Mouse (Mus musculus): ENCODE data around the gene Ppip5k1.
"Not testable (repeated sequence)": the region's sequence is repeated elsewhere in the genome, so short reads cannot be mapped to it uniquely, and the experiment has no call there.

Gene Ppip5k1

DNA sequence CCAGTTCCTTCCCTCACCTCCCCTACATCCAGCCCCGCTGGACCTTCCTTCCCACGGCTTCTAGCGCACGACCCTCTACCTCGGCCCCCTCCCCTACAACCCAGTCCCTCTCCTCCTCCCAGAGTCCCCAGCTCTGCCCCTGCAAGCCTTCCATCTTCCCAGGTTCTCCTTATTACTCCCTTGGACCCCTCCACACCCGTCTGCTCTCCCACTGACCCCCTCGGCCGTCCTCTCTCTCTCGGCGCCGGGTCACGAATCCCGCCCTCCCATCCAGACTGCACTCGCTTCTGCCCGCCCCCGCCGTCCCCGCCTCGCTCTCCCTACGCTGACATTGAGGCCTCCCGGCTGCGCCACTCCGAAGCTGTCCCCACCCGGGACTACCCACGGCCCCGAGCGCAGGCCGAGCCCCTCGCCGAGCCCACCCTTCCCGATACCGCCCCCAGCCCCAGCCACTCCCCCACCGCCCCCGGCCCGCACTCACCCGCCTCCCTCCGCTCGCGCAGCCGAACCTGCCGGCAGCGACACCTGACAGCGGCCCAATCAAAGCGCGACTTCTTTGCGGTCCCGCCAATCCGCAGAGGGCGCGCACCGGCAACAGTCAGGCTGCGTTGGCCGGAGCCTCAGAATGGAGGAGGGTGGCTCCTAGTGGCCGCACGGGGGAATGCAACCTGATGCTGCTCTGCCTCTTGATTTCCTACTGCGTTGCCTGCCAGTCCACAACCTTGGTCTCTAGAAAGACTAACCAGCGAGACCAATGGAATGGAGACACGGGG, at the start of gene Ppip5k1:
Ppip5k1 (minus strand) TSS at position 577 of the 773 bp plus-strand sequence.
- DNase-seq: peak; percentile 98

DNA sequence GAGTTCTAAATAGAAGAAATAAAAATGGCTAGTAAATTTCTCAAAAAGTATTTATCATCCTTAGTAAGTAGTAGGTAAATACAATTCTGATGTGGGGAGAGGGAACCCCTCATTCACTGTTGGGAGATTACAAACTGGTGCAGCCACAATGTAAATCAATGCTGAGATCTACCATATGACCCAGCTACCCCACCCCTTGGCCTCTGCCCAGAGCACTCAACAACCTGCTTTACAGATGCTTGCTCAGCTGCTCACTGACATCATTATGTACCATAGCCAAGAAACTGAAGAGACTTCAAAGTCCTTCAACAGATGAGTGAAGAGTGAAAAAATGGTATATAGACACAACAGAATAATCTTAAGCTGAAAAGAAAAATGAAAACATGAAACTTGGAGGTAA, 48.1 kb upstream of the Ppip5k1 start:
- DNase-seq: no peak

DNA sequence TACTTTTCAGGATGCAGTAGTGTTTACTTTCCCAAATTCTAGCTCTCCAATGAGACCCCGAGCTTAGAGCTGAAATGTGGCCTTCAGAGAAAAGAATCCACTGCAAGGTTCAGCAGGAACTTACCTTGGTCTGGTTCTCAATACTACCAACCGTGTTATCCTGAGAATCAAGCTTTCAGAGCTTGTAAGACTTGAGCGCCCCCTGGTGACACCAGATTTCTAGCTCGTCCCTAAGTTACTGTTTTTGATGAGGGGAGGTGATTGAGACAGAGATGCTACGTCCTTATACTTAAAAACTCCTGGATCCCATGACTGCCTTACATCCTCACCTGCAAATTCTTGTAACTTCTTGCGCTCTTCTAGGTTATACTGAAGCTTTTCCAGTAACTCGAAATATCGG, 41.4 kb upstream of the Ppip5k1 start:
- peak; percentile 81 for DNase-seq

DNA sequence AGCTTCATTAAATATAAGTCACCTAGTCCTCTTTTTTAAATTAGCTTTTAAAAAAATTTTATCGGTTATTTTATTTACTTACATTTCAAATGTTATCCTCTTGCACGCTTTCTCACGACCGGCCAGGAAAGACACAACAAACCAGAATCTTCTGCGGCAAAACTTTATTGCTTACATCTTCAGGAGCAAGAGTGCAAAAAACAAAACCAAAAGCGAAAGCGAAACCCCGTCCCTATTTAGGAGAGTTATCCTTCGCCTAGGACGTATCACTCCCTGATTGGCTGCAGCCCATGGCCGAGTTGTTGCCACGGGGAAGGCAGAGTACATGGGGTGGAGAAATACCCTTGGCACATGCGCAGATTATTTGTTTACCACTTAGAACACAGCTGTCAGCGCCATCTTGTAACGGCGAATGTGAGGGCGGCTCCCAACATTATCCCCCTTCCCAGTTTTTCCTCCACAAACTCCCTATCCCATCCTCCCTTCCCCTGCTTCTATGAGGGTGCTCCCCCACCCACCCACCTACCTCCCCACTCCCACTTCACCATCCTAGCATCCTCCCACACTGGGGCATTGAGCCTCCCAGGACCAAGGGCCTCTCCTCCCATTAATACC, 31.9 kb upstream of the Ppip5k1 start, which contains the start of gene Strc:
Strc (minus strand) TSS at position 208 of the 615 bp plus-strand sequence.
- not testable (repeated sequence) for DNase-seq

DNA sequence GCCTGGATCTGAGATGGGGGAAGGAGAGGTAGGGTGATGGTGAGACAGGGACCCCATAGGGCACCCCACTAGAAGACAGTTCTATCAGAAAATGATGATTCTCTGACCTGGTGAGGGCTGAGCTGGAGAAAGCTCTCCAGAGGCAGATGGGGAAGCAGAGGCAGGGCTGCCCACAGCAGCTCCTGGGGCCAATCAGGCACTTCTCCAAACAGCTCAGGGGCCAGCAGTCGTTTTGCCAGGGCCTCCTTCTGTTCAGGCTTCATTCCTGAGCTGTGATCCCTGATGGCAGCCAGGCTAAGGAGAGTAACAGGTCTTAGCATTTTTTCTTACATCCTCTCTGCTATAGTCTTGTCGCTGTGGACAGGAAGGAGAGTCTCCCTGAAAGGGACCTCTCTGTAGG, 19.6 kb upstream of the Ppip5k1 start:
- DNase-seq: no peak

DNA sequence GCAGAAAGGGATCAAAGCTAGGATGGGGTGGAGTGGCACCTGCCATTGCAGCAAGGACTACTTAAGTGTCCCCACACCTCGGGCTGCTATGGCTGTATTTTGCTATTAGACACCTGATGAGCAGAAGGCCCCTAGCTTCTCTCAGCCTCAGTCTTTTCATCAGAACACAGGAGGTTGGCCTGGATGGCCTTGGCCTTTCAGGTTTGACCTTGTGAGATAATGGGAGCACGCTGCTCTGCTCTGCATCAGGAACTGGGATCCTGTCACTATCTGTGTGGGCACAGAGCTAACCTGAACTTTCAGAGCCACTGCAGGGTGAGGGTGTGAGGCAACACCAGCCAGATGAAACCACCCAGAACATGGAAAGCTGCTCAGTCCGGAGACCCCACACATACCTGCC, 17.1 kb upstream of the Ppip5k1 start:
- DNase-seq: no peak

DNA sequence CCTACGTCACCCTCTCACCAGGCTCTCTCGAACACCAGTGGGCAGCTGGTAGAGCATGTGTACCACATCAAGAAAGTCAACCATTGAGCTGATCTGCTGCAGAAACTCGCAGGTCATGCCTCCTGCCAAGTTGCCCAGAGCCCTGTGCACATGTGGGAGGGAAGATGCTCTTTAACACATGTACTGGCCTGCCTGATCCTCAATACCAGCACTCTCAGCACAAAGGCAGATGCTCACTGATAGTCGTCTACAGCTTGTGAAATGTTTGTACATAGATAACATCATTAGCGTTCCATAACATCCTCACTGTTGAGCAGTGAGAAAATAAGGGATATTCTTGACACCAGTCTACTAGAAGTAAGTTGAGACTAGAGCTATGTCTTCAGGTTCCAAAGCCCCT, 15.7 kb upstream of the Ppip5k1 start:
- no peak for DNase-seq

DNA sequence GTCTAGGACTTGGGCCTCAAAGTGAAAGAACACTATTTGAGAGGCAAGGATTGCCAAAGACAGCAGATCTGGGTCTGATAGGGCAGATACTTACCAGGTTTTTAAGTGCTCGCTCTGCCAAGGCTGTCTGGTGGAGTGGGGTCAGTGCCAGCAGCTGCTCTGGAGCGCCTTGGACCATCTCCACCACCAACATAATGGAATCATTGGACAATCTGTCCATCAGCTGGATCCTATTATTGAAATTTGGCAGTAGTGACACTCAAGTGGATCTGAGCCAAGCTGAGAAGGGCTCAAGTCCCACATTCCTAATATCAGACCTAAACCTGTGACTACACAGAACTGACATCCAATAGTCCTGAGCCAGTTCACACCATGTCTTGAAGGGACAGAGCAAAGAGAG, 13.6 kb upstream of the Ppip5k1 start:
- no peak for DNase-seq

DNA sequence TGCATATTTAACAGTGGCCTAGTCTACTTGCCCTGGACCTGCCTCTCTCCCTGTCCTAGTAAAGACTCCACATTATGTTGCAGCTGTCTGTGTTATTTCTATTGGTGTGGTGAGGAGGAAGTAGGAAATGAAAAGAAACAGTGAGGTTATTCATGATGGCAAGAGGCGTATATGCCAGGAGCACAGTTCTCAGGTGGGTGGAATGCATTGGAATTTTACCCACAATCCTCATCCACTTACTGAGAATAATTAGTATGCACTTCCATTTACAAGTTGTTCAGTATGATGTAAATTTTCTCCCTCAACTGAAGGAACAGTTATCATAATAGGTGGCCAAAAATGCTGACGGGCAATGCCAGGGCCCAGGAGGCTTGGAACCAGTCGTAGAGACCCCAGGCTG, 8.5 kb upstream of the Ppip5k1 start:
- no peak for DNase-seq

DNA sequence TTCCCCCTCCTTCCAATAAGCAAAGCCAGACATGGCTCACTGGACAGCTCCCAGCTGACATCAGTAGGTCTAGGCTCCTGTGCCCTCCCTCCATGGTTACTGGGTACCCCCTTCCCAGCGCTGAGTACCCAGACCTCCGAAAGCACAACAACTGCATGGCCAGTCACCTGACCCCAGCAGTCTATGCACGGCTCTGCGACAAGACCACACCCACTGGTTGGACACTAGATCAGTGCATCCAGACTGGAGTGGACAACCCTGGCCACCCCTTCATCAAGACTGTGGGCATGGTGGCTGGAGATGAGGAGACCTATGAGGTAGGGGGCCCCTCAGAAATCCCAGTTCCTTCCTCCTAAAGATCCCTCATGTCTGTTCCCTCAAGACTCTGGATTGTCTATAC, 4.3 kb upstream of the Ppip5k1 start:
- DNase-seq: no peak

DNA sequence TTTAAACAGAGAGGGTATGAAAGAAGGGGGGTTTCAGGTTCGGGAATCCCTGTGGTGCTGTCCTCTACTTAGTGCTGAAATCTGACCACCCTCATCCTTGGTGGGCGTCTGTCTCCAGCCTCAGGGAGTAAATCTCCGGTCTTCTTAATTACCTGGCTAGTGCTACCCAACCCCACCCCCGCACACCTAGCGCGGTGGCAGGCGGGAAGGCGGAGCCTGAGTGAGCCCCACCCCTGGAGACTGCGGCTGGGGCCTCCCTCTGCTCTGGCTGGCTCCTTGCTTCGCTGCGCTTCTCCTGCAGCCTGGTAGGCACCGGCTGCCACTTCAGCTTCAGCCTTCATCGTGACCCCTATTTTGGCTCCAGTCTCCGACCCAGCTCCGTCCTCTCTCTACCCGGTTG, 3.2 kb upstream of the Ppip5k1 start:
- DNase-seq: peak; percentile 76

DNA sequence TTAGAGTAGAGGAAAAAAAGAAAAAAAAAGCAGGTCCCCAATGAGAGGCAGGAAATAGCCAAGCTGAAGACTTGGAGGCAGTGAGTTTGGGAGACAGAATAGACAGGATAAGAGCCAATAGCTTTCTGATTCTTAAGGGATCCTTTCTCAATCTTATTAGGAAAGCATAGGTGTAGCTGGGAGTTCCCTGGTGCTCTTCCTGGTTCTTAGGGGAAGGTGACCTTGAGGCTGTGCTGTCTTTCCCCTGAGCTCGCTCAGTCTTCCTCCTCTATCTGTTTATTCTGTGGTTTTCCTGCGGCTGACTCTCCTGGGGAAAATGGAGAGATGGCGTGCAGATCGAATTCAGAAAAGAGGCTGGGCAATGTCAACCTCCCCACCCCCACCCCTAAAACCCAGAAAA, 2.8 kb upstream of the Ppip5k1 start:
- DNase-seq: no peak

DNA sequence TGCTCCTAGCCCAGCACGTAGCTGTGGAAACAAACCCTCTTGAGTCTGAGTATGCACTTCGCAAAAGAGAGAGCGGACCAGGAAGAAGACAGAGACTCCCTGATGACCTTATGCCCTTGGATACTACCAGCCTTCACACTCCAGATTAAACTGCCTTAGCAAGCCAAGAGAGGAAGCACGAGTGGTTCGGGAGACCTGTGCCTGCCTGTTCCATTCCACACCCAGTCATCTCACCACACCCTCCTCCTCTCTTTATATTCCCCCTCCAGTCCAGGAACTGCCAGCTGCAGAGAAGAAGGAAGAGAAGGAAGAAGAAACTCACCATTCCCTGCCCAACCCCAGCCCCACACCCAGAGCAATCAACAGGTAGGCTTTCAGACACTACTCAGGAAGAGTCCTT, 2.3 kb upstream of the Ppip5k1 start, which contains the start of gene Ckmt1:
Ckmt1 (plus strand) TSS at position 221 of the 400 bp plus-strand sequence.
- DNase-seq: peak; percentile 24

DNA sequence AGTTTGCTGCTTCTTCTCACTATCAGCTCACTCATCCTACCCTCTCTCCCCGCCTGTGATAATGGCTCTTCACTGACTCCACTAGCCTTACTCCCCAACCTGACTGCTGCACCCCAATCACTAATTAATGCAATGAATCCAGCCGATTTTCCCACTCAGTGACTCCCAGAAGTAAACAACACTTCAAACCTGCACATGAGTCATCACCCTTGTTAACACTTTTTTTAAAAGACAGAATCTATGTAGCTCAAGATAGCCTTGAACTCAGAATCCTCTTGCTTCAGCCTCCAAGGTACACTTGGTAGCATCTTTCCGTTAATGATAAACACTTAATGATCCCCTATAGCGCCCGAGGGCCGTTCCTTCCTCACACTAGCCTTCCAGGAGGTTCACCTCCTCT, 818 bp downstream of the Ppip5k1 start:
- DNase-seq: no peak

DNA sequence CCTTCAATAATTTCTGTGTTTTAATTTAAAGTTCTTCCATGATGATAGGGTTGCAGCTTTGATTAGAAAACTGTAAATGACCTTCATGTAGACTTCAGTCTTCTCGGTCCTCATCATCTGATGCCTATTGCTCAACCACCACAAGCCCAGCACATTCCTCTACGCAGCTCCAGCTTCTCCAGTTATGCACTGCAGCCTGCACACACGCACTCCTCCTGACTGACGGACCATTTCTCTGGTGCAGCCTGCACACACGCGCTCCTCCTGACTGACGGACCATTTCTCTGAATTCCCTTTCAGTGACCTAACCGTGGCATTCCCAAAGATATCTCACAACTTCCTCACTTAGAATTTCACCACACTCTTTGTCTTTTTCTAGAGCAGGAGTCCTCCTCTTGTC, 2.0 kb downstream of the Ppip5k1 start:
- DNase-seq: no peak

DNA sequence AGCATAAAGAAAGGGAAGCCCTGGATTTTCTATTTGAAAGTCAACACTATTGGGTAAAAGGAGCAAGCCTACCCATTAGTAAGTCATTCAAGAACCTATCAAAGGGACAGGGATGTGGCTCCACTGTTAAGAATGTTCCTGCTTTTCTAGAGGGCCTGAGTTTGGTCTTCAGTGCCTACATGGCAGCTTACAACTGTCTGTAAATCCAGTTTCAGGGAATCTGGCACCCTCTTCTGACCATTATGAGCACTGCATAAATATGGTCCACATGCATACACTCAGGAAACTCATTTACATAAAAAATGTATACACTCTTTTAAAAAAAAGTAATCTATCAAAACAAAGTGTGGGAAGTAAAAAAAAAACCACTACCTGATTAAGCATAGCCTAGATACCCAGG, 16.1 kb downstream of the Ppip5k1 start:
- DNase-seq: no peak

DNA sequence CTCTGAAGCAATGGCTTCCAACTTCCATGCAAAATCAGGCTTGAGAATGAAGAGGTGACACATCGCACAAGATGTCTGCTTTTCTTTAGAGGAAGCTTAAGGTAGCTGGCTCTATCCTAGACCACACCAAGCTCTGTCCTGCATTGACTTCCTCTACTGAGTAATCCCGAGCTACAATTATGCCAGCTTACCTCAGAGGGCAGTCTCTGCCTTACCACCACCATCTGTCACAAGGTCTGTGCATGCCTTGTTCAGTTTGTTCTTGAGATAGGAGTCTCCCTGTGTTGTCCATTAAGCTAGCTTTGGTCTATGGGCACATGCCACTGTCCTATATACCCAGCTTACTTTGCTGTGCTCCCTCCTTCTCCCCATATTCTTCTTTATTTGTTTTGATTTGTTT, 25.7 kb downstream of the Ppip5k1 start:
- DNase-seq: no peak

DNA sequence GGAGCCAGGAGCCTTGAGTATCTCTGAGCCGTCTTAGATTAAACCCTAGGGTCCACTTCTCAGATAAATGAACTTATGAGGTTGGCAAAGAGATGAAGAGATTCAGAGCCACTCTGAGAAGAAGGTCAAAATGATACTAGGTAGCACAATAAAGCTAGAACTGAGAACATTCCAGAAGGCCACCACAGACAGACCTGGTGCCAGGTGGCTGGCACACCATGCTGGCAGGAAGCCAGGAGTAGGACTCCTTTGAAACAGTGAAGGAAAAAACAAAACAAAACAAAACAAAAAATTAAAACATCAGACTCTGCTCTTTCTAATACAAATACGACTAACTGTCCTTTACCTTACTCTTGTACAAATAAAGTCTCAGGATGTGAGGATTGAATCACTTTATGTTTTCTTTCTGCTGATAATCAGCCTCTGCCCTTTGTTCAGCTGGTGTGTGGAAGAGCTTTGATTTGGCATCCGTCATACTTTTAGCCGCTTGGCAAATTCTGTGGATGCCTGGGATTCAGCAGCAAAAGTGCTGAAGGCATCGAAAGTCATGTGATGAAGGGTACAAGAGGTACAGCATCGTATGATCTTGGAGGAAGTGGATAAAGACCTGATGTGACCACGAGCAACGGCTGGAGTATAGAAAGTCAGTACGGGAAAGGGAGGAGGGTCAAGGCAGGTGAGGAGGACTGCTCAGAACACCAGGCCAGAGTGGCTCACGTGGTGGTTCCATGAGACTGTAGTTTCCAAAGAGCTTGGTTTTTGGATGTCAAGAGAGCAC, 31.3 kb downstream of the Ppip5k1 start:
- DNase-seq: peak; percentile 38

DNA sequence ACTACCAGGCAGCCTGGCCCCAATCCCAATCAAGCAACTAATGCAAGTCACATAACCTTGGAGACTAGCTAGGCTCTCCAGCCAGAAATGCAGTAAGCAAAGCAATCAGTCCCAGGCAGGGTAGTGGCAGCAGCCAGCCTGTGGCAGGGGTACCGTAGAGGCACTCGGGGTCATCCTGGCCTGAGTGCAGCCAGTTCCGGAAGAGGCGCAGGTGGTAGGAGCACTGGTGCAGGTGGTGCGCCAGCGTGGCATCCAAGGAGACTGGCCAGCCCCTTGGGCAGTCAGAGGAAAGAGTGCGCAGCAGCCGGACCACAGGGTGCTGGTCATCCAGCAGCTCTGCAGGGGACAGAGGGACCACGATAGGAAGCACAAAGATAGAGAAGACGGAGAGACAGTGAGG, 32.2 kb downstream of the Ppip5k1 start:
- DNase-seq: no peak

DNA sequence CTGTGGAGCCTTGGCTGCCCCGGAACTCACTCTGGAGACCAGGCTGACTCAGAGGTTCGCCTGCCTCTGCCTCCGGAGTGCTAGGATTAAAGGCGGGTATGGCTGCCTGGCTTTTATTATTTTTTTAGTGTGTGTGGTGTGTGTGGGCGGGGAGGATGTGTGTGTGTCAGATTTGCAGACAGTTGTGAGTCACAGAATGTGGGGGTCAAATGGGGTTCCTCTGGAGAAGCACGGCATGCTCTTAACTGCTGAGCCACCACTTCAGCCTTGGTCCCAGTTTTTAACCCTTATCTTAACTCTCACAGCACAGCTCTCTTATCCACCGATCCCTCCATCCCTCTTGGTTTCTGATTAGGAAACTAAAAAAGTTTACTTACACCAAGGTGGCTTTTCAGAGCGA, 38.9 kb downstream of the Ppip5k1 start:
- no peak for DNase-seq

DNA sequence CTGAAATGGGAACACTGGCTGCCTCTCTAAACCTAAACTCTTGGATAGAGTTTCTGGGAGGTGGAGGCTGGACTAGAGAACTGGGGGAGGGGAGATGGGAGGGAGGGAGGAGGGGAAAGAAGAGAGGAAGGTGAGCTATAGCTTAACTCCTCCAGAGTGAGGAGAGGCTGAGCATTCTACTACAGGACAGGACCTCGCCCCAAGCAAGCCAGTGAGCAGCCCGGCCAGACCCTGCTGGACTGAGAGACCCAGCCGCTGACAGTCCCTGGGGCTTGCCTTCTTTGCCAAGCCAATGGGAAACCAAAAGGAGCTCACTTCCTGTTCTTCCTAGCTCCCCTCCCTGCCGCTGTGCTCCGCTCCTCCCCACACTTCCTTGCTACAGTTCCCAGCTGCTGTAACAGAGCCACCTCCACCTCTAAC, 46.2 kb downstream of the Ppip5k1 start:
- peak; percentile 19 for DNase-seq

DNA sequence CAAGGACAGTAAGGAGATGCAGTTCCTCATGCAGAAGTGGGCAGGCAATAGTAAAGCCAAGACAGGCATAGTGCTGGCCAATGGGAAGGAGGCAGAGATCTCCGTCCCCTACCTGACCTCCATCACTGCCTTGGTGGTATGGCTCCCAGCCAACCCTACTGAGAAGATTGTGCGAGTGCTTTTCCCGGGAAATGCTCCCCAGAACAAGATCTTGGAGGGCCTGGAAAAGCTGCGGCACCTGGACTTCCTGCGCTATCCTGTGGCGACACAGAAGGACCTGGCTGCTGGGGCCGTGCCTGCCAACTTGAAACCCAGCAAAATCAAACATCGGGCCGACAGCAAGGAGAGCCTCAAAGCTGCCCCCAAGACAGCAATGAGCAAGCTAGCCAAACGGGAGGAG, 55.2 kb downstream of the Ppip5k1 start:
- no peak for DNase-seq

DNA sequence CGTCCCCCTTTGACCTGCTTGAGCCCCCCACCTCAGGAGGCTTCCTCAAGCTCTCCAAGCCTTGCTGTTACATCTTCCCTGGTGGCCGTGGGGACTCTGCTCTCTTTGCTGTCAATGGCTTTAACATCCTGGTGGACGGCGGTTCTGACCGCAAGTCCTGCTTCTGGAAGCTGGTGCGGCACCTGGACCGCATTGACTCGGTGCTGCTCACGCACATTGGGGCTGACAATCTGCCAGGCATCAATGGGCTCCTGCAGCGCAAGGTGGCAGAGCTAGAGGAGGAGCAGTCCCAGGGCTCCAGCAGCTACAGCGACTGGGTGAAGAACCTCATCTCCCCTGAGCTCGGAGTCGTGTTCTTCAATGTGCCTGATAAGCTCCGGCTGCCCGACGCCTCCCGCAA, 55.7 kb downstream of the Ppip5k1 start:
- no peak for DNase-seq

DNA sequence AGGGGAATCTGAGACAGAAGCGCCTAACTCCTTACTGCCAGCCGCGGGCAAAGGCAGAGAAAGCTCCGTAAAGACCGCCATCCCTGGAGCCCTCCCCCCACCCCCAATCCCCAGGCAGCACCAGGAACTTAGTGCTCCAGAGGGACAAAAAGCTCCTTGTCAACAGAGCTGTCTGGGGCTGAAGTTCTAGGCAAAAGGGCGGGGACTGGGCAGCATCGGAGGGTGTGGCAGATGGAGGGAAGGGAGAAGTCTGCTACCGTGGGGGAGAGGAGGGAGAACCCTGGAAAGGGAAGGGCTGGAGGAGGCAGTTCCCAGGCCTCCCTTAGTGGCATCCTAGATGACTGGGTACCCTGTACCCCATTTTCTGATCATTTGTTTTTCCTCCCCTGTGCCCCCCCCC, 57.1 kb downstream of the Ppip5k1 start:
- no peak for DNase-seq

Data from kidney, adult 9 months (tissue).